Mouse (Mus musculus): ENCODE results near the gene Tmppe. TPM values are rescaled to one million over a fixed set of nuclear protein-coding genes. Genes with fewer than 3 reads are reported as not detected.
"Not testable (repeated sequence)": the region's sequence is repeated elsewhere in the genome, so short reads cannot be mapped to it uniquely, and the experiment has no call there.

Gene Tmppe
- 1 to 10 TPM; 6.3 to 7.0 TPM for total RNA-seq (2021)
- long read RNA-seq, experiment 1, partial matches to known transcripts, result 0 of 7 reads
- long read RNA-seq, experiment 1, other reads (novel, unspliced or antisense), result 3 of 7 reads
- long read RNA-seq, experiment 2, partial matches to known transcripts, result 0 of 1 reads
- long read RNA-seq, experiment 2, other reads (novel, unspliced or antisense), result 1 of 1 reads

DNA sequence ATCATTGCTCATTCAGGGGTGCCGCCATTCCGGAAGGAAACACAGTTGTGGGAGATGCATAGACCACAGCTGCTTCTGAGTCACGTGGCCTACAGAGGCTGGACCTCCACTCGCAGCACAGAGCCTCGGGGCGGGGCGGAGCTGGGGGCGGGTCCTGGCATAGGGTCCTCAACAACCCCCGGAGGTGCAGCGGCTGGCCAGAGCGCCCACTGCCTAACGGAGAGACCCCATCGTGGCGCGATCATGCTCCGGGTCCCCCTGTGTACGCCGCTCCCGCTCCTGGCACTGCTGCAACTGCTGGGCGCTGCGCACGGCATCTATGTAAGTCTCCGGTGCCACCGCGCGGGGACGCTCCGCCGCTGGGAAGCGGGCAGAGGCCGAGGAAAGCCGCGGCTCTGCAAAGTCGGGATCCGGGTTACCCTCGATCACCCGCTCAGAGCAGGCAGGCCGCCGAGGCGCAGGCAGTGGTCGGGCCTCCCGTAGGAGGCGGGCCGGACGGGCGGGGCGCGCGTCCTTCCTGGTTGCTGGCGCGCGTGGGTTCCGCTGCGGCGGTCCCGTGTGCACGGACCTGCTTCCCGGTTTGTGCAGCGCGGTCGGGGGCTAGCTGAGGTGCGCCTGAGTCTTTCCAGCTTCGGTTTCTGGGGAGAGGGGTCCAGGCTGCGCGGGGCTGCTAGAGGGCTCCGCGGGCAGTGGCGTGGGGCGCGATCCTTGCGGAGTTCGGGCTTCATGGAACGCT is at the start of gene Tmppe, which contains the start of gene Glb1:
Tmppe (plus strand) TSS at position 157 of the 736 bp plus-strand sequence.
Glb1 (plus strand) TSS at position 128 of the 736 bp plus-strand sequence.
- peak; percentile 87 to 91 for DNase-seq

GRCm38 (mm10) chr9:114367783-114368470 is 33.0 kb upstream of the Tmppe start:
- DNase-seq, result peak; percentile 91 to 92

GRCm38 (mm10) chr9:114368471-114368858 is 32.4 kb upstream of the Tmppe start:
- DNase-seq, result no peak

GRCm38 (mm10) chr9:114369389-114369788 is 31.5 kb upstream of the Tmppe start:
- DNase-seq, result not testable (repeated sequence)

GRCm38 (mm10) chr9:114371717-114372116 is 29.2 kb upstream of the Tmppe start:
- not testable (repeated sequence) for DNase-seq

GRCm38 (mm10) chr9:114375276-114375962 is 25.5 kb upstream of the Tmppe start:
- DNase-seq, result no peak

- DNase-seq, result no peak
Observed at GRCm38 (mm10) chr9:114377168-114377567, 23.7 kb upstream of the Tmppe start.

GRCm38 (mm10) chr9:114379871-114380270 is 21.0 kb upstream of the Tmppe start:
- no peak for DNase-seq

- DNase-seq, result peak; percentile 41 to 51
Observed at GRCm38 (mm10) chr9:114380881-114381733, 19.8 kb upstream of the Tmppe start.

DNA sequence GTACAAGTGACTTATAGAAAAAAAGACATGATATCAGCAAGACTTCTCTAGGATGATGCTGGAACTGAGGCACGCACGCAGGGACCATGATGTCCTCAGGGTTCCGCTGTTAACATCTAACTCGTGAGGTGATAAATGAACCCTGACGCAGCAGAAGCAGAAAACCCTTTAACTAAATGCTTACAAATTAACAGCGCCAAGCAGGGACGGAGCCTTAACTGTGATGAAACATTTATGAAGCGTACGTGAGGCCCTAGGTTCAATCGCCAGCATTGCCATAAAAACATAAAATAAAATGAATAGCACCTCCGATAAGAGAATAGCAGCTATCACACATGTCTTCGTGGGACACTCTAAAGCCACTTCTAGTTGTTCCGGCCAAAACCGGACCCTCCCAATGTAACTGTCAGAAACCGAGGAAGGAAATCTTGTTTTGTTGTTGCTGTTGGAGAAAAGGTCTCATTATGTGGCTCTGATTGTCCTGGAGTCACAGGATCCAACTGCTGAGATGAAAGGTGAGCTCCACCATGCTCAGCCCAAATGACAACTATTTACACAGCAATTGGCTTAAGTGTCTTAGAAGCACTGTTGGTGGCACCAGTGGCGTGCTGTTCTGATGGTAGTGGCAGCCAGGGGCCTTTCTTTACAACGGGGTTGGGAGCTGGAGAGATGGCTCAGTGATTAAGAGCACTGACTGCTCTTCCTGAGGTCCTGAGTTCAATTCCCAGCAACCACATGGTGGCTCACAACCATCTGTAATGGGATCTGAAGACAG is 17.8 kb upstream of the Tmppe start:
- no peak for DNase-seq

DNA sequence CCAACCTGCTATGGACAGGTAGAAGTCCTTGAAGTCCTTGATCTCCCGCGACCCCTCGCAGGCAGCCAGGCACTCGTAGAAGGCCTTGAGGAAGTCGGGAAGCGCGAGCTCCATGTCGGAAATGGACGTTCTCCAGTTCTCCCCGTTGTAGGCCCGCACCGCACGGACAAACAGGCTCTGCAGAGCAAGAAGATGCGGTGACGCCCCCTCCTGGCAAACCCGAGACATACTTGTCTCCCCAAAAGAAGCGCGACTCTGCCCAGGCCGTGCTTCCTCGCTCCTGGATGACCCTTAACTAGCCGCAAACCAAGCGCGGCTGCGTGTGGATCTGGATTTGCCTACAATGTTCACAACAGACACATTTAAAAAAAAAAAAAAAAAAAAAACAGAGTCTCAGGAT is 16.2 kb upstream of the Tmppe start:
- DNase-seq, result no peak

- no peak for DNase-seq
Observed at GRCm38 (mm10) chr9:114385160-114385559, 15.7 kb upstream of the Tmppe start.

DNA sequence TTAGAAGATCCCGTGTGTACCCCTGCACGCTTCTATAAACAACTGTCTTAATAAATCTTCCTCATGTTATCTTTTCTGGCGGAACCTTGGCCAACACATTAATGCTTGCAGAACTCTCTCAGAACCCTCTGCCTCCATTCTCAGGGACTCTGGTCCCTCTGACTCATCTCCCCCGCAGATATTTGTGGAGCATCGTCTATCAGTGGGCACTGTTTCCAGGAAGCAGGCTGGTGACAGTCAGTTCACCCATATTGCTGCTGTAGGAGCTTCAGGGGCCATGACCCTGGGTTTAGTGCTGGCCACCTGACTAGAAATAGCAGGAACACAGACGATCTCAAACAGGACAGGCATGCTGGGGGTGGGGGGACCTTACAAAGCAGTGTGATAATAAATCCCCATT is 13.8 kb upstream of the Tmppe start:
- DNase-seq, result peak; percentile 48 to 59

DNA sequence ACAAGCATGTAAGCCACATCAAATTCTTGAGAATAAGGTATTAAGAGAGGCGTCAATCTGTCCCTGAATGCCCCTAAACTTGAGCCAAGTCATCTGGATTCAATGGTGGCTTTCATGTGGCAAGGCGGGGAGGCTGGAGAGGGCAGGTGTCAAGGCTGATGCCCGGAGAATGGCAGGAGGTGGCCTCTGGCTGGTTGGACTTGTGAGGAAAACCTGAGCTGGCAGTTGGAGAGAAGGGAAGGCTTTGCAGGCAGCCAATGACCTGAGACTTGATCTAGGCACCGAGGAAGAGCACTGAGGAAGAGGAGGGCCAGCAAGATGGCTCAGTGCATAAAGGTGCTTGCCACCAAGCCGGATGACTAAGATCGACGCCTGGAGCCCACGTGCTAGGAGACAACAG is 12.6 kb upstream of the Tmppe start:
- DNase-seq, result peak in 1 of 2 experiments; percentile 21

GRCm38 (mm10) chr9:114388701-114389370 is 12.1 kb upstream of the Tmppe start:
- DNase-seq, result no peak

GRCm38 (mm10) chr9:114389371-114389904 is 11.5 kb upstream of the Tmppe start:
- DNase-seq, result no peak

- peak; percentile 86 to 90 for DNase-seq
Observed at GRCm38 (mm10) chr9:114389905-114390748, 10.8 kb upstream of the Tmppe start, which contains the start of gene Crtap. Gene Crtap (minus strand): TSS chr9:114390675.

GRCm38 (mm10) chr9:114390749-114391075 is 10.2 kb upstream of the Tmppe start:
- DNase-seq, result no peak

- not testable (repeated sequence) for DNase-seq
Observed at GRCm38 (mm10) chr9:114394136-114394535, 6.8 kb upstream of the Tmppe start.
